Mouse (Mus musculus) myocyte (in vitro differentiated cells): ENCODE results near the gene Polr2e. TPM values are rescaled to one million over a fixed set of nuclear protein-coding genes. Genes with fewer than 3 reads are reported as not detected.
"Not testable (repeated sequence)": the region's sequence is repeated elsewhere in the genome, so short reads cannot be mapped to it uniquely, and the experiment has no call there.

ENCODE experiments used
- H3K27me3 ChIP-seq: one replicate; pipeline ENCODE4 v1.6.1; 2011; ENCODE audit not compliant: control insufficient read depth, insufficient read depth, insufficient read length
- H3K36me3 ChIP-seq: one replicate; pipeline ENCODE4 v1.6.1; 2011; ENCODE audit not compliant: control insufficient read depth, insufficient read depth
- H3K4me2 ChIP-seq: one replicate; pipeline ENCODE4 v1.6.1; 2011; ENCODE audit warnings: low read depth, control low read depth
- H3K4me3 ChIP-seq: one replicate; pipeline ENCODE4 v1.5.1; 2011; ENCODE audit warnings: mild to moderate bottlenecking, control low read depth, moderate library complexity
- H3K79me2 ChIP-seq: one replicate; pipeline ENCODE4 v1.6.1; 2011; ENCODE audit not compliant: control insufficient read depth, insufficient read depth
- H3ac ChIP-seq: one replicate; pipeline ENCODE4 v1.6.1; 2011; ENCODE audit not compliant: control insufficient read depth, insufficient read length
- CEBPB ChIP-seq: IDR thresholded peaks from 2 replicates; pipeline ENCODE4 v1.6.1; 2011; ENCODE audit warnings: mild to moderate bottlenecking, moderate library complexity; ENCODE audit not compliant: poor library complexity, insufficient read depth, severe bottlenecking
- E2F4 ChIP-seq: IDR thresholded peaks from one replicate; pipeline ENCODE4 v1.6.1; 2011; ENCODE audit warnings: mild to moderate bottlenecking, control low read depth, moderate library complexity; ENCODE audit not compliant: insufficient read depth
- MAX ChIP-seq: IDR thresholded peaks from one replicate; pipeline ENCODE4 v1.6.1; 2011; ENCODE audit warnings: low read depth, mild to moderate bottlenecking, control low read depth
- MYOD1 ChIP-seq, 3 experiments: IDR thresholded peaks; one replicate each; pipeline ENCODE4 v1.6.1; 2011; ENCODE audit warnings: control low read depth in 2 of 3, low read depth in 2 of 3, mild to moderate bottlenecking in 2 of 3, moderate library complexity in 1 of 3; ENCODE audit not compliant: insufficient read length in 2 of 3, control insufficient read depth in 1 of 3
- MYOG ChIP-seq, 3 experiments: IDR thresholded peaks; one replicate each; pipeline ENCODE4 v1.6.1; 2011; ENCODE audit warnings: control low read depth in 2 of 3, low read depth in 2 of 3, mild to moderate bottlenecking in 2 of 3; ENCODE audit not compliant: insufficient read length in 2 of 3, control insufficient read depth in 1 of 3, insufficient read depth in 1 of 3
- POLR2A ChIP-seq: IDR thresholded peaks from one replicate; pipeline ENCODE4 v1.6.1; 2011; ENCODE audit warnings: low read depth, mild to moderate bottlenecking, control low read depth, moderate library complexity; ENCODE audit not compliant: insufficient read length
- POLR2AphosphoS2 ChIP-seq: IDR thresholded peaks from one replicate; pipeline ENCODE4 v1.6.1; 2011; ENCODE audit warnings: low read depth, control low read depth; ENCODE audit not compliant: insufficient read length
- REST ChIP-seq: IDR thresholded peaks from one replicate; pipeline ENCODE4 v1.6.1; 2011; ENCODE audit warnings: mild to moderate bottlenecking, control low read depth, moderate library complexity; ENCODE audit not compliant: insufficient read depth, insufficient read length
- SRF ChIP-seq: IDR thresholded peaks from one replicate; pipeline ENCODE4 v1.6.1; 2011; ENCODE audit warnings: low read depth; ENCODE audit not compliant: control insufficient read depth, insufficient read length
- TCF12 ChIP-seq: IDR thresholded peaks from one replicate; pipeline ENCODE4 v1.6.1; 2011; ENCODE audit warnings: mild to moderate bottlenecking, control low read depth; ENCODE audit not compliant: poor library complexity, insufficient read depth, severe bottlenecking
- TCF3 ChIP-seq: IDR thresholded peaks from one replicate; pipeline ENCODE4 v1.6.1; 2011; ENCODE audit warnings: low read depth, control low read depth; ENCODE audit not compliant: insufficient read length
- USF1 ChIP-seq: IDR thresholded peaks from one replicate; pipeline ENCODE4 v1.6.1; 2011; ENCODE audit warnings: low read depth, mild to moderate bottlenecking, control low read depth, moderate library complexity
- polyA plus RNA-seq: library from polyadenylated mRNA; unstranded; fragments of >200 nt; fragmentation: generic; extraction: Trizol; gene quantifications from one replicate; pipeline ENCODE4 v1.2.1, GENCODE M21; 2012; ENCODE audit warnings: missing spikeins

Gene Polr2e
- polyA plus RNA-seq, 1 experiment: 209 TPM

DNA sequence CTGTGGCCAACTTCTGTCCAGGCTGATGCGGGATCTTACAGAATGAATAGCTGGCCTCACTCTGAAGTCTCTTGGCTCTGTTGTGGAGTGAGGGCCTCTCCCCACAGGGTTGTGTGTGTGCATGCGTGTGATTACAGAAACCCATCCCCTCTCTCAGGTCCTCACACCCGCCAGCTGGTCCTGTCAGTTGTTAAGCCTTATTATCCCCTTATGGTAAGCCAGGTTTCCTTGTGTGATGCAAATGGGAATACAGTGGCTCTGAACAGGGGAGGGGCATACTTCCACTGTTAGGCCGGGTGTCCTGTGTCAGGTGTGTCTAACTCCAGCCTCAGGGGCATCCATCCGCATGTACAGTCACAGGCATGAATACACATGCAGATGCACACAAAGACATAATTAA lies 6.2 kb upstream of the Polr2e start:
- TF ChIP-seq USF1 (no peak), MYOG (IDR thresholded peaks at IDR 0.05; ENCODE audit: control insufficient read depth in 1 of 3, insufficient read depth in 1 of 3, insufficient read length in 2 of 3, low read depth in 2 of 3) (no peak), MYOD1 (IDR thresholded peaks at IDR 0.05; ENCODE audit: control insufficient read depth in 1 of 3, insufficient read length in 2 of 3, low read depth in 2 of 3) (no peak), SRF (no peak), E2F4 (no peak), REST (no peak), POLR2AphosphoS2 (no peak), MAX (no peak), TCF12 (no peak), TCF3 (no peak), POLR2A (no peak), CEBPB (no peak)
- H3K79me2 ChIP-seq: no peaks in the 10 kb centered on the region
- H3K36me3 ChIP-seq: no peaks in the 10 kb centered on the region
- H3K4me3 ChIP-seq: no peak overlapping the region
- no peaks in the 10 kb centered on the region for H3K27me3 ChIP-seq
- H3K4me2 ChIP-seq: no peak overlapping the region
- no peak overlapping the region for H3ac ChIP-seq

DNA sequence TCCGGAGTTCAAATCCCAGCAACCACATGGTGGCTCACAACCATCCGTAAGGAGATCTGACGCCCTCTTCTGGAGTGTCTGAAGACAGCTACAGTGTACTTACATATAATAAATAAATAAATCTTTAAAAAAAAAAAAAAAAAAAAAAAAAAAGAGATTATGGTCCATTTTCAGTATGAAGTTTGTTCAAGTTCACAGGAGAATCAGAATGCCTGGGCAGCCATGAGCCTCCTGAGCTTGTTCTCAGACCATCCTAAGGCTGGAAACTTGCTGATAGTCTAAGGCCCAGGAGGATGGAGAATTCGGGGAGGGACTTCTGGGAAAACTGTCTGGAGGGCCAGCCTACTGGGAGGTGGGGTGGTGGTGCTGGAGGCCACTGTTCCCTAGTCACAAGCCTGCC lies 5.8 kb upstream of the Polr2e start:
- H3K4me3 ChIP-seq, H3ac ChIP-seq, H3K36me3 ChIP-seq, H3K27me3 ChIP-seq, H3K79me2 ChIP-seq, H3K4me2 ChIP-seq: not testable (repeated sequence)

DNA sequence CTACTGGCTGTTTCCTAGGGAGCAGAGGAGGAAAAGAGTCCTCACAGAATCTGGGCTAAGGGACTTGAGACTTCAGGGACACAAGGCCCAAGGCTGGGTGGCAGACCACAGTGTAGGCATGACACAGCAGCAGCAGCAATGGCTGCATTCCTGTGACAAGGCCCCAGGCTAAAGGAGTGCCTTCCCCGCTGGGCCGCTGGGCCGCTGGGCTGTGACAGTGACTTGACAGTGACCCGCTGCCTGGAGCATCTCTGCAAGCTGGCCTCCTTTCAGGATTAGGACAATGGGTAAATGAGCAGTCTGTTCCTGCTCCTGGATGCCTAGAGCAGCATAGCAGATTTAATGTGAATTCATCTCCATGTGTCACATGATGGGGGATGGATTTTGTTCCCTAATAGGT lies 4.5 kb upstream of the Polr2e start:
- no peaks in the 10 kb centered on the region for H3K36me3 ChIP-seq
- H3K4me2 ChIP-seq: no peak overlapping the region
- H3ac ChIP-seq: no peak overlapping the region
- TF ChIP-seq TCF3 (no peak), MYOG (IDR thresholded peaks at IDR 0.05; ENCODE audit: control insufficient read depth in 1 of 3, insufficient read depth in 1 of 3, insufficient read length in 2 of 3, low read depth in 2 of 3) (no peak), POLR2AphosphoS2 (no peak), CEBPB (no peak), MYOD1 (IDR thresholded peaks at IDR 0.05; ENCODE audit: control insufficient read depth in 1 of 3, insufficient read length in 2 of 3, low read depth in 2 of 3) (no peak), TCF12 (no peak)
- H3K27me3 ChIP-seq: no peaks in the 10 kb centered on the region
- H3K79me2 ChIP-seq: peaks cover 4% of the 10 kb centered on the region
- H3K4me3 ChIP-seq: no peak overlapping the region

DNA sequence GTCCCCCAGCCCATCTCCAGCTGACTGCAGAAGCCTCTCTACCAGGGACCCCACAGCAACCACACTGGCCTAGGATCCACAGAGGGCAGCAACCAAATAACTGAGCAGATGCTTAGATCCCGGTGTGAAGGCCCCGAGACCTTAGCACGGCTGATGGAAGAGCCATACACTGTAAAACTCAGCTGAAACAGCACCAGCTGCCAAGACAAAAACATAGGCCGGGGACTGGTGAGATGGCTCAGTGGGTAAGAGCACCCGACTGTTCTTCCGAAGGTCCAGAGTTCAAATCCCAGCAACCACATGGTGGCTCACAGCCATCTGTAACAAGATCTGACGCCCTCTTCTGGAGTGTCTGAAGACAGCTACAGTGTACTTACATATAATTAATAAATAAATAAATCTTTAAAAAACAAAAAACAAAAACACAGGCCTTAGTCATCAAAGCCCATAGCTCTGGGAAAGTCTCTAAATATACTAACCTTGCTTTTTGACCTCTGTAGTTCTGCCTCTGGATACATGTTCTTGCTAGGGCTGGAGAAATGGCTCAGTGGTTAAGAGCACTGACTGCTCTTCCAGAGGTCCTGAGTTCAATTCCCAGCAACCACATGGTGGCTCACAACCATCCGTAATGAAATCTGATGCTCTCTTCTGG lies 1.9 kb upstream of the Polr2e start:
- H3K4me3 ChIP-seq, H3K27me3 ChIP-seq, H3K4me2 ChIP-seq, H3ac ChIP-seq, H3K36me3 ChIP-seq: not testable (repeated sequence)
- H3K79me2 ChIP-seq: peaks cover 18% of the 10 kb centered on the region

GRCm38 (mm10) chr10:80036832-80037231 lies 2.8 kb downstream of the Polr2e start:
- no peaks in the 10 kb centered on the region for H3K27me3 ChIP-seq
- H3K4me2 ChIP-seq: no peak overlapping the region
- H3K79me2 ChIP-seq: peaks cover 18% of the 10 kb centered on the region
- no peak overlapping the region for H3K4me3 ChIP-seq
- TF ChIP-seq POLR2A (no peak), CEBPB (no peak), MYOG (IDR thresholded peaks at IDR 0.05; ENCODE audit: control insufficient read depth in 1 of 3, insufficient read depth in 1 of 3, insufficient read length in 2 of 3, low read depth in 2 of 3) (no peak)
- H3ac ChIP-seq: no peak overlapping the region
- no peaks in the 10 kb centered on the region for H3K36me3 ChIP-seq

DNA sequence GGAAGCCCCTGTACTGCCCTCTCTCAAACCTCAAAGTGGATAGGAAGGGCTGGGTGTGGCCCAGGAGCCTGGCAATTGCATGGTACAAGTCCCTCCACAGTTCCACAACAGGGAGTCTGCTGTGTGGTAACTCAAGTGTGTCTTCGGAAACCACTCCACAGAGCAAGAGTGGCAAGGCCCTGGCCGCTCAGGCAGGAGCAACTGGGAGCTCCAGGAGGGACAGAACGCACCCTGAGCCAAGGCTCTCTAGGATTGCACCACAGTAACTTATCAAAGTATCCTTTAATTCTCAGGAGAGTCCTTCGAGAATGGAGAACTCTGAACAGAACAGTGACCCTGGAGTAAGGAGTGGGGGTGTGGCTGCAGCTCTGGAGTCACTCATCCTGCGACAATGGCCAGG lies 3.9 kb downstream of the Polr2e start:
- no peaks in the 10 kb centered on the region for H3K36me3 ChIP-seq
- TF ChIP-seq TCF12: no peak
- TF ChIP-seq MAX: no peak
- H3ac ChIP-seq: no peak overlapping the region

More for the DNA sequence above, 3.9 kb downstream of the Polr2e start:
- H3K4me3 ChIP-seq: no peak overlapping the region
- H3K27me3 ChIP-seq: no peaks in the 10 kb centered on the region
- no peak overlapping the region for H3K4me2 ChIP-seq
- peaks cover 18% of the 10 kb centered on the region for H3K79me2 ChIP-seq
